Mouse (Mus musculus) lung, adult 10 weeks (tissue): Measurements from ENCODE around the gene Psmd6. TPM values are rescaled to one million over a fixed set of nuclear protein-coding genes. Genes with fewer than 3 reads are reported as not detected.

Source experiments
- polyA plus RNA-seq: library from polyadenylated mRNA; stranded (reverse); fragments of 350-450 nt; fragmentation: Illumina TruSeq; extraction: RNeasy Lipid Tissue Mini Kit (QIAGEN cat#74804); gene quantifications from one replicate; pipeline ENCODE4 v1.2.3, GENCODE M21; 2014; ENCODE audit warnings: low read depth, low replicate concordance; ENCODE audit not compliant: insufficient read depth

Gene Psmd6
- polyA plus RNA-seq = 56.6 TPM

GRCm38 (mm10) chr14:14120230-14121096, at the start of gene Psmd6:
Gene Psmd6 (minus strand): TSS chr14:14120984.

Other genes with a start within 250 kb of the Psmd6 start
- 3.6 TPM for gene Gm281, start 206.5 kb downstream of the Psmd6 start, polyA plus RNA-seq
- 6.0 TPM for gene Atxn7, start 159.5 kb downstream of the Psmd6 start, polyA plus RNA-seq
- gene Thoc7, start 159.1 kb downstream of the Psmd6 start, polyA plus RNA-seq = 82.4 TPM
- not detected for gene Olfr720, start 65.9 kb upstream of the Psmd6 start, polyA plus RNA-seq
- gene Olfr31, start 201.8 kb upstream of the Psmd6 start, polyA plus RNA-seq = not detected
- gene Il3ra, start 225.3 kb upstream of the Psmd6 start, polyA plus RNA-seq = 22.9 TPM